Mouse (Mus musculus) left cerebral cortex, adult 6 months (tissue): ENCODE measurements around the gene Dctn1. TPM values are rescaled to one million over a fixed set of nuclear protein-coding genes. Genes with fewer than 3 reads are reported as not detected.

Experiments used
- long read RNA-seq, 2 experiments: library from polyadenylated mRNA; unstranded; transcript quantifications; one replicate each; pipeline ENCODE4 v2.0.0; 2019 to 2020
- polyA plus RNA-seq: library from polyadenylated mRNA; unstranded; fragments of <200 nt; fragmentation: Nextera tagmentation; gene quantifications from 2 replicates; pipeline ENCODE4 v1.2.3, GENCODE M21; 2021

Dctn1 gene
- 113 and 119 TPM in 2 replicates for polyA plus RNA-seq
- long read RNA-seq, experiment 1, full-length matches to known transcripts = 56 of 593 reads
- long read RNA-seq, experiment 1, partial matches to known transcripts = 158 of 593 reads
- long read RNA-seq, experiment 1, other reads (novel, unspliced or antisense) = 379 of 593 reads
- long read RNA-seq, experiment 2, full-length matches to known transcripts = 2 of 193 reads
- long read RNA-seq, experiment 2, partial matches to known transcripts = 160 of 193 reads
- long read RNA-seq, experiment 2, other reads (novel, unspliced or antisense) = 31 of 193 reads

DNA sequence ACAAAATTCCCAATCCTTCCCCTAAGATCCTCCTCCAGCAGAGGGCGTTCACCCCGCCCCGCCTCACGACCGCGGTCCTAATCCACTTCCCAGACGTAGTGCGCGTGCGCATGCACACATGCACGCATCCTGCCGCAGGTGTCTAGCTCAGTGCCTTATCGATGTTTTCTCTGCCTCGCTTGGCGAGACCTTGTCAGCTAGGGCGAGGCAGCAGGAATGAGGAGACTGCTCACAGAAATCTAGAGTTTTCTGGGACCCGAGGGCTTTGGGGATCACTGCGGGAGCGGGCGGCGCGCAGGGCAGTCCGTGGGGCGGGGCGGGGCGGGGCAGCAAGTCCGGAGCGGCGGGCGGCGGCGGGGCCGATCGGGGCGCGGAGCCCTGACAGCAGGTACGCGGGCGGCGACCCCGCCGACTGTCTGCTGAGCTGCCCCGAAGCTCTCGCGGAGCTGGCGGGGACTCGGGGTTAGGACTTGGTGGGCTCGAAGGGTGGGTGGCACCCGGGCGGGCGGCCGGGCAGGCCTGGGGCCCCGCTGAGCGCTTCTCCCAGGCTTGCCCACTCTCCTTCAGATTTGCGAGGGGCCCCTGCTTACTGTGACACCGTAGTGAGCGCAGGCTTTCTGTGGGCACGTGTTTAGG, at the start of gene Dctn1:
TSS of gene Dctn1 (plus strand) at position 314 of the 636 bp plus-strand sequence.

DNA sequence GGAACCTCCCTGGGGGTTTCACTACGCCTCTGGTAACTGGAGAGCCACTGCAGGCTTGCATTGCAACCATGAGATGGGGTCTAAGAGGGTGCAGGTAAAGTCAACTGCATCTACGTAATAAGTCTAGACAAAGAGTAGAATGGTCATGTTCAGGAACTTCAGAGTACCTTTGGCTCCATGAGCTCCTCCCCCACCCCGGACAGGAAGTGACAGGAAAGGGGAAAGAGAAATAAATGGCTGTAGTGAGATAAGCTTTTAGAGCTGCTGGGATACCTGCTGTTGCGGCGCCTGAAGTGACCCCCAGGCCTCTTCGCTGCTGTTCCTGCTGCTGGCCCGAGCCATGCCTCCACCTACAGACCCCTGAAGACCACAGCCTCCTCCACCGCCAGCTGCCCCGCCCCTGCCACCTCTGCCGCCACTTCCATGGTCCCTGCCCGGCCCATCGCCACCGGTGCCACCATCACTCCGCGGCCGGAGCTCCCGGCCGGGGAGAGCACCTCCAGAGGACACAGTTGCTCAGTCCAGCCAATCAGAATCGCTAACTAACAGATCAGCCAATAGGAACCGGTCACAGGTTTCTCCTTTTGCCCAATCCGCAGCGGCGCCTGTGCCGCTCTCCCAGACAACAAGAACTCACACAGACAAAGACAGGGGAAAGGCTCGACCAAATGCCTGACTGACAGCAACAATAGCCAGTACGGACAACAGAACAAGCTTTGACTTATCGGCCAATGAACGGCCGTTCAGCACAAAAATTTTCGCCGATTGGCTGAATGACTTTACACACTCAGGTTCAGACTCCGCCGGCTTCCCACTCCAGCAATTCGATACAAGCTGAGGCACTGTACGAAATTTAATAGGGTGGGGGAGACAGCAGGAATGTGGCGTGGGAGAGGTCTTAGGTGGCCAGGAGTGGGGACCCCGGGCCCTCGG, 44.5 kb upstream of the Dctn1 start, which contains the start of gene Wbp1:
TSS of gene Wbp1 (minus strand) at position 630 of the 933 bp plus-strand sequence.

DNA sequence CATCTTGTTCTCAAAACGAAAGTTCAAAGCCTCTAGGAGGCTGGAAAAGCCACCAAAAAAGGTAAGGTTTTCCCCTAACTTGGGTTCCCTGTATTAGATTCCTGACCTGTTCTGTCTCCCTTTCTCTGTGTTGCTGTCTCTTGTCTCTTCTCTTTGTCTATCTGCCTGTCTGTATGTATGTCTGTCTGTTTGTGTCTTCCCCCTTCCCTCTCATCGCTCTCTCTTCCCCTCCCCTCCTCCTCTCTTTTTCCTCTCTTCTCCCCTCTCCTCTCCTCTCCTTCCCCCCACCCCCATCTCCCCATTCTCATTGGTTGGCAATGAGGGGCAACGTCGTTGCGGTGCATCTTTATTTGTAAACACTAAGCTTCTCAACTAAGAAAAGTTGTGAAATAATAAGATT, 40.4 kb upstream of the Dctn1 start, which contains the start of gene Ino80b:
TSS of gene Ino80b (minus strand) at position 101 of the 400 bp plus-strand sequence.

DNA sequence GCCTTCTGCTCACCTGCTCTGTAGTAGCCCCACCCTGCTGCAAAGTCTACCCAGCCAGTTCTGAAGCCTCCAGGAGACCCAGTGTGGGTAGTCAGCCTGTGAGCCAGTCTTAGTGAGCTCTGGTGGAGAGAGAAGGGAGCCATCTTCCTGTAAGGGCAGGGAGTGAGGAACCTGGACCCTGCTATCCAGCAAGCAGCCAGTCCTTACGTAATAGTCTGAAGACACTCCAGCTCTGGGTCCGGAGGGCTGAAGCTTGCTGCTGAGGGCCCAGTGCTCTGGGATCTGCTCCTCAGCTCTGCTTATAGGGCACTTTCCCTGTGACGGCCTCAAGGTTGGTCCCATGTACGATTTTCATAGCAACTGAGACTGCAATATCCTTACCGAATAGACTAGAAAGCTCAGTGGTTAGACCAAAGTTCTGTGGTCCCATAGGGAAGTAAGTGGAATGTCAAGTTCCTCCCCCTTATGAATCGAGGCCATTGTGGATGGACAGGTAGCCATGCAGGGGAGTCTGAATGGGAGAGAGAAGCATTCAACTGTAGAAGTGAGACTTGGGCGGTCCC, 30.7 kb upstream of the Dctn1 start, which contains the start of gene Rtkn:
TSS of gene Rtkn (plus strand) at position 513 of the 563 bp plus-strand sequence.

DNA sequence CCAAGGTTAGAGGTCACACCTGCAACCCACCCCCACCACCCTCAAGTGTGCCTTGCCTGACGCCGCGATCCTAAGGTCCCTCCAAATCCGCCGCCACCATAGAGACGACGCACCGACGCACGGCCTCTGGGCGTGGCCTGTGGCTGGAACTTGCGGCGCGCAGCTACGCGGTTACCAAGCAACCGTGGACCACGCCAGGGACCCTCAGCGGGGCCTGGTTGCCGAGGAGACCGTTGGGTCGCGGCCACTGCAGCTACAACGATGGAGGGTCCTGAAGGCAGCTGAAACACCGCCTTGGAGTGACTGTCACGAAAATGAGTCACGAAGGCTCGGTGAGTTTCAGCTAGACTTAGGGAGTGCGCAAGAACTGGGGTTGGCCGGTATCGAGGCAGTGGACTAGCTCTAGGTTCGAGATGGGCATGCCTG, 9.4 kb upstream of the Dctn1 start, which contains the start of the genes Wdr54 and 1700003E16Rik:
TSS of gene Wdr54 (minus strand) at position 139 of the 426 bp plus-strand sequence.
TSS of gene 1700003E16Rik (plus strand) at position 146 of the 426 bp plus-strand sequence.

DNA sequence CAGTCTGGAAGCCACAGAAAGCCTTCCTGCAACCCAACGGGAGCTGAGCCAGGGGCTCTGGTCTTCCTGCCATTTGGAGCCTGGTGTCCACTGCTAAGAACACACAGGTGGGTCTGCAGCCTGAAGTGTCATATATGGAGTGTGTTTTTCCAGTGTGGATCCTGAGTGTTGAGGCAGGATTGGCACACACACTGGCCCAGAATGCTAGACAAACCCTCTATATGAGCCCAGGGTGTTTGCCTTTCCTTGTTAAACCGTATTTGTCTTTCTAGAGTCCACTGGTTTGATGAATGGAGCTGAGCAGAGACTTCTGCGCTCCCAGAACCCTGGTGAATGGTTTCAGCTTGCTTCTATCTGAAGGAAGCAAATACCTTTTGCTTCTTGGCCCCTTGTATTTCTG, 54.1 kb downstream of the Dctn1 start, which contains the start of gene Slc4a5:
TSS of gene Slc4a5 (plus strand) at position 15 of the 400 bp plus-strand sequence.

Other genes with a start within 250 kb of the Dctn1 start
- gene Sema4f, start 226.2 kb upstream of the Dctn1 start, polyA plus RNA-seq = 11.5 and 14.3 TPM in 2 replicates
- not detected in 2 replicates for gene M1ap, start 219.0 kb upstream of the Dctn1 start, polyA plus RNA-seq
- 0.92 and 1.0 TPM in 2 replicates for gene Dok1, start 132.4 kb upstream of the Dctn1 start, polyA plus RNA-seq
- gene Loxl3, start 131.7 kb upstream of the Dctn1 start, polyA plus RNA-seq = 1.4 and 1.7 TPM in 2 replicates
- gene Aup1, start 111.4 kb upstream of the Dctn1 start, polyA plus RNA-seq = 64.0 and 107 TPM in 2 replicates
- 36.7 and 40.7 TPM in 2 replicates for gene Htra2, start 110.6 kb upstream of the Dctn1 start, polyA plus RNA-seq
- gene Dqx1, start 108.1 kb upstream of the Dctn1 start, polyA plus RNA-seq = 0.17 and 0.24 TPM in 2 replicates
- gene Tlx2, start 95.6 kb upstream of the Dctn1 start, polyA plus RNA-seq = not detected in 2 replicates
- gene Pcgf1, start 88.1 kb upstream of the Dctn1 start, polyA plus RNA-seq = 23.7 and 26.7 TPM in 2 replicates
- gene Lbx2, start 79.6 kb upstream of the Dctn1 start, polyA plus RNA-seq = 0.90 and 1.2 TPM in 2 replicates
- gene Ccdc142, start 64.3 kb upstream of the Dctn1 start, polyA plus RNA-seq = 1.0 and 1.5 TPM in 2 replicates
- 0.87 and 1.2 TPM in 2 replicates for gene Gm42688, start 64.3 kb upstream of the Dctn1 start, polyA plus RNA-seq
- gene Mrpl53, start 56.9 kb upstream of the Dctn1 start, polyA plus RNA-seq = 149 and 168 TPM in 2 replicates
- gene Mogs, start 50.4 kb upstream of the Dctn1 start, polyA plus RNA-seq = 2.2 and 2.6 TPM in 2 replicates
- gene Wbp1, start 44.4 kb upstream of the Dctn1 start, polyA plus RNA-seq = 21.8 and 51.8 TPM in 2 replicates
- gene Ino80b, start 40.5 kb upstream of the Dctn1 start, polyA plus RNA-seq = 8.2 and 23.6 TPM in 2 replicates
- gene Rtkn, start 30.5 kb upstream of the Dctn1 start, polyA plus RNA-seq = 67.3 and 68.0 TPM in 2 replicates
- 23.3 and 39.1 TPM in 2 replicates for gene Wdr54, start 9.5 kb upstream of the Dctn1 start, polyA plus RNA-seq
- gene 1700003E16Rik, start 9.5 kb upstream of the Dctn1 start, polyA plus RNA-seq = 28.6 and 44.3 TPM in 2 replicates
- gene Slc4a5, start 53.9 kb downstream of the Dctn1 start, polyA plus RNA-seq = 0.13 TPM in 1 of 2 replicates, not detected in the other
- 14.2 and 17.4 TPM in 2 replicates for gene Mthfd2, start 160.0 kb downstream of the Dctn1 start, polyA plus RNA-seq
- 13.1 and 25.9 TPM in 2 replicates for gene Mob1a, start 160.1 kb downstream of the Dctn1 start, polyA plus RNA-seq
- gene Bola3, start 183.2 kb downstream of the Dctn1 start, polyA plus RNA-seq = 228 and 281 TPM in 2 replicates